Mouse (Mus musculus): ENCODE measurements around the gene Nr4a3. TPM values are rescaled to one million over a fixed set of nuclear protein-coding genes. Genes with fewer than 3 reads are reported as not detected.

Nr4a3 gene
- total and polyA plus RNA-seq, 3 experiments = 0.17 TPM; not detected in 2

GRCm38 (mm10) chr4:48046461-48046901, 1.5 kb downstream of the Nr4a3 start:
- TF ChIP-seq MAZ (IDR thresholded peaks at IDR 0.05; ENCODE audit: low read depth, low read length) = no peak
- peaks cover 4% of the 10 kb centered on the region; the same call in 1 of the 2 replicates for H3K79me2 ChIP-seq (ENCODE audit: control insufficient read depth, insufficient read depth, low read length, poor library complexity)
- peaks cover 0 to 8% of the 10 kb centered on the region in 2 experiments; a peak in 1 of 4 replicates for H3K36me3 ChIP-seq (ENCODE audit: control insufficient read depth in 1 of 2, insufficient read depth in 2 of 2, low read length in 2 of 2)
- H3K9ac ChIP-seq (ENCODE audit: control insufficient read depth, low read depth, low read length, poor library complexity, severe bottlenecking) = peak overlapping the region; percentile 64
- peaks cover 0 to 4% of the 10 kb centered on the region in 2 experiments; a peak in 1 of 4 replicates for H3K27me3 ChIP-seq (ENCODE audit: control insufficient read depth in 1 of 2, insufficient read depth in 2 of 2, low read length in 2 of 2)
- no peak overlapping the region for H3K27ac ChIP-seq (ENCODE audit: control insufficient read depth, low read depth, low read length)
- no peaks in the 10 kb centered on the region for H3K9me3 ChIP-seq (replicated peaks; ENCODE audit: insufficient read depth, low read length)
- H3K4me1 ChIP-seq (ENCODE audit: control insufficient read depth in 1 of 2, insufficient read depth in 2 of 2, low read length in 2 of 2) = peaks cover 0 to 7% of the 10 kb centered on the region in 2 experiments; a peak in 1 of 4 replicates
- peak overlapping the region; percentile 92 to 95 for H3K4me3 ChIP-seq (ENCODE audit: control insufficient read depth in 1 of 2, insufficient read depth in 1 of 2, low read depth in 2 of 2, low read length in 2 of 2)
- peak; percentile 38 for DNase-seq (ENCODE audit: low read depth, low spot score)

- Histone ChIP-seq H3K9ac (ENCODE audit: control insufficient read depth, low read depth, low read length, poor library complexity, severe bottlenecking) (peak overlapping the region; percentile 51; the same call in 1 of the 2 replicates), H3K79me2 (ENCODE audit: control insufficient read depth, insufficient read depth, low read length, poor library complexity) (peaks cover 4% of the 10 kb centered on the region; the same call in 1 of the 2 replicates), H3K9me3 (replicated peaks; ENCODE audit: insufficient read depth, low read length) (no peaks in the 10 kb centered on the region), H3K27ac (ENCODE audit: control insufficient read depth, low read depth, low read length) (no peak overlapping the region), H3K4me1 (ENCODE audit: control insufficient read depth in 1 of 2, insufficient read depth in 2 of 2, low read length in 2 of 2) (no peaks in the 10 kb centered on the region; a peak in 1 of 4 replicates), H3K27me3 (ENCODE audit: control insufficient read depth in 1 of 2, insufficient read depth in 2 of 2, low read length in 2 of 2) (peaks cover 0 to 4% of the 10 kb centered on the region in 2 experiments; a peak in 1 of 4 replicates), H3K36me3 (ENCODE audit: control insufficient read depth in 1 of 2, insufficient read depth in 2 of 2, low read length in 2 of 2) (0 out of 4 replicates have a peak, but pooled peaks cover 0 to under 1% of the 10 kb centered on the region in 2 experiments), H3K4me3 (ENCODE audit: control insufficient read depth in 1 of 2, insufficient read depth in 1 of 2, low read depth in 2 of 2, low read length in 2 of 2) (peak overlapping the region; percentile 92 to 95)
- TF ChIP-seq SIN3A (IDR thresholded peaks at IDR 0.05; ENCODE audit: low read length) (no peak), POLR2A (IDR thresholded peaks at IDR 0.05; ENCODE audit: control insufficient read depth in 1 of 2, insufficient read depth in 1 of 2, low read depth in 1 of 2, low read length in 2 of 2, poor library complexity in 1 of 2) (0 out of 4 replicates have a peak, but pooled peaks of 1 of the 2 experiments have one; percentile 25)
- peak; percentile 45 for DNase-seq (ENCODE audit: low read depth, low spot score)
Observed at GRCm38 (mm10) chr4:48047136-48047765, 2.3 kb downstream of the Nr4a3 start.

- peak in 1 of 3 experiments; percentile 27; a peak in 2 of 6 replicates for TF ChIP-seq CTCF (IDR thresholded peaks at IDR 0.05 in 2 of 3, conservative IDR thresholded peaks at IDR 0.05 in 1 of 3; ENCODE audit: control insufficient read depth in 1 of 3, insufficient read depth in 1 of 3, low read depth in 2 of 3, low read length in 3 of 3, poor library complexity in 1 of 3, severe bottlenecking in 1 of 3)
- no peak for TF ChIP-seq POLR2AphosphoS2 (IDR thresholded peaks at IDR 0.05; ENCODE audit: low read length)
- no peaks in the 10 kb centered on the region; a peak in 1 of 4 replicates for H3K4me1 ChIP-seq (ENCODE audit: control insufficient read depth in 1 of 2, insufficient read depth in 2 of 2, low read length in 2 of 2)
Observed at GRCm38 (mm10) chr4:48047766-48048371, 2.9 kb downstream of the Nr4a3 start.

More at GRCm38 (mm10) chr4:48047766-48048371, 2.9 kb downstream of the Nr4a3 start:
- Histone ChIP-seq H3K4me3 (ENCODE audit: control insufficient read depth in 1 of 2, insufficient read depth in 1 of 2, low read depth in 2 of 2, low read length in 2 of 2) (no peak overlapping the region), H3K27me3 (ENCODE audit: control insufficient read depth in 1 of 2, insufficient read depth in 2 of 2, low read length in 2 of 2) (peaks cover 0 to 4% of the 10 kb centered on the region in 2 experiments; a peak in 1 of 4 replicates), H3K27ac (ENCODE audit: control insufficient read depth, low read depth, low read length) (no peak overlapping the region), H3K36me3 (ENCODE audit: control insufficient read depth in 1 of 2, insufficient read depth in 2 of 2, low read length in 2 of 2) (no peaks in the 10 kb centered on the region), H3K9ac (ENCODE audit: control insufficient read depth, low read depth, low read length, poor library complexity, severe bottlenecking) (no peak overlapping the region), H3K9me3 (replicated peaks; ENCODE audit: insufficient read depth, low read length) (no peaks in the 10 kb centered on the region), H3K79me2 (ENCODE audit: control insufficient read depth, insufficient read depth, low read length, poor library complexity) (peaks cover 2% of the 10 kb centered on the region; the same call in 1 of the 2 replicates)
- DNase-seq (ENCODE audit: low read depth, low spot score) = no peak

Data from MEL (cell line).